Mouse (Mus musculus): ENCODE measurements around the gene Commd9.

DNA sequence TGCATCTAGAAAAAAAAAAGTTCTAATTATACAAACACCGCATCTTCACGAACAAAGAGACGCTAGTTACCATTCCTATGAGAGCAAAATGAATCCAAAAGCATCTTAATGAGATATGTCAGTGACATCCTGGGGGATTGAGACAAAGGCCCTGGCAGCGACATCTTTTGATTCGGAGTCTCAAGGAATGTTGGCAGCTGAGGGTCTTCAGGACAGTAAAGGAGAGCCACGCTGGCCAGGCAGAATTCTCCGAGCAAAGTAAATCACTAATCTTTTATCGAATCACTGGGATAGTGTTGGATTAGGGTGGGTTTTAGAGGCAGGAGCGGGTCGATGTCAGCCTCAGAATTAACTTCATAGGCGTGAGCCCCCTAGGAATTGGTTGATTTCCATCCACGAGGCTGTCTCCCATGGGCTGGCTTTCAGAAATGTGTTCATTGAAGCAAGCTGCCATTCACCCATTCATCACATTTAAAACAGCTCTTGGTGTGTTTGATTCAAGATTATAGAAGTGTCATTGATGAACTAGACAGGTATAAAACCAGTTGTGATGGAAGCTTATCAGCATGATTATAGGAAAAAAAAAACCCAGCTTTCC, 39.6 kb downstream of the Commd9 start:
- no peak for TF ChIP-seq POLR2A (IDR thresholded peaks at IDR 0.05; ENCODE audit: control insufficient read depth, low read depth, low read length)
- TF ChIP-seq CTCF (IDR thresholded peaks at IDR 0.05; ENCODE audit: control insufficient read depth, insufficient read depth, insufficient replicate concordance, low read depth, low read length) = no peak
